Mouse (Mus musculus): ENCODE measurements around the gene Dok3.

DNA sequence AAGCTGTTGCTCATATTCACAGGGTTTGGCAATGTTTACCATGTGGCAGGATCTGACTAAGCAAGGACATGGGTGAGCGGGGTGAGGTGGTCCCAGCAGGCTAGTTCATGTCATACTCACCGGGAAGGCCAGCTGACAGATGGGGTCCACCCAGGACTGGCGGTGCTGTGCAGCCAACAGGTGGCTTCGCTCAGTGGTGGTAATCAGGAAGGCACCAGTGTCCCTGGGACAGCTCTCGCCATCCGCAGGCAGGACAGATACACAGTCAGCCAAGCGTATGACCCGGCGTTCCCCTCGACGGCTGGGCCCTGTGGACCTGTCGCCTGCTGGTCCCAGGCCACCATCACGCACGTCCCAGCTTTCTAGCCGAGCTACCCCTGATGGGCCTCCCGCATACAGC is 1.9 kb downstream of the Dok3 start:
- TF ChIP-seq CTCF (IDR thresholded peaks at IDR 0.05; ENCODE audit: extremely low read depth, insufficient read depth, insufficient read length, insufficient replicate concordance) (no peak; the same call in 1 of the 2 replicates), POLR2A (IDR thresholded peaks at IDR 0.05; ENCODE audit: low read depth, low read length) (no peak)
